Mouse (Mus musculus) embryonic facial prominence, embryonic 13.5 days (tissue): ENCODE data around the gene Rhpn2. TPM values are rescaled to one million over a fixed set of nuclear protein-coding genes. Genes with fewer than 3 reads are reported as not detected.

ENCODE experiments used
- ATAC-seq: fragments of 200-750 bp; cut with Nextera tagmentation; 2 replicates; pipeline ENCODE4 v1.8.0; 2017; ENCODE audit warnings: low read depth; ENCODE audit not compliant: insufficient number of reproducible peaks, insufficient read depth, low FRiP score, low TSS enrichment
- H3K27ac ChIP-seq: fragments of 300-500 bp; sonication (generic); 2 replicates; pipeline ENCODE4 v1.5.1; 2015; ENCODE audit warnings: moderate library complexity, mild to moderate bottlenecking, inconsistent platforms
- H3K27me3 ChIP-seq: fragments of 300-500 bp; sonication (generic); 2 replicates; pipeline ENCODE4 v1.6.1; 2015; ENCODE audit warnings: mild to moderate bottlenecking, inconsistent platforms
- H3K36me3 ChIP-seq: fragments of 300-500 bp; sonication (generic); 2 replicates; pipeline ENCODE4 v1.6.1; 2015; ENCODE audit warnings: mild to moderate bottlenecking, inconsistent platforms
- H3K4me1 ChIP-seq: fragments of 300-500 bp; sonication (generic); 2 replicates; pipeline ENCODE4 v1.6.1; 2015; ENCODE audit warnings: inconsistent platforms
- H3K4me2 ChIP-seq: fragments of 300-500 bp; sonication (generic); 2 replicates; pipeline ENCODE4 v1.6.1; 2015; ENCODE audit warnings: moderate library complexity, mild to moderate bottlenecking, inconsistent platforms
- H3K4me3 ChIP-seq: fragments of 300-500 bp; sonication (generic); 2 replicates; pipeline ENCODE4 v1.5.1; 2015; ENCODE audit warnings: mild to moderate bottlenecking, inconsistent platforms
- H3K9ac ChIP-seq: fragments of 300-500 bp; sonication (generic); 2 replicates; pipeline ENCODE4 v1.6.1; 2015; ENCODE audit warnings: mild to moderate bottlenecking, inconsistent platforms
- H3K9me3 ChIP-seq: fragments of 300-500 bp; sonication (generic); 2 replicates; pipeline ENCODE4 v1.6.1; 2016; ENCODE audit warnings: inconsistent platforms
- WGBS: fragments of 180-500 bp; shearing (Covaris S2); methylation state at CpG from one replicate; pipeline ENCODE4 v1.1.7; 2015; ENCODE audit warnings: mixed read lengths; 5-methylcytosine and 5-hydroxymethylcytosine counted together
- polyA plus RNA-seq: library from polyadenylated mRNA; unstranded; fragments of >200 nt; fragmentation: Nextera tagmentation; extraction: Ambion mirVana; gene quantifications from 2 replicates; pipeline ENCODE4 v1.2.1, GENCODE M21; 2015

Rhpn2 gene
- polyA plus RNA-seq, 1 experiment from 2014 or later, result 5.6 TPM

- H3K27ac ChIP-seq, result no peak overlapping the region
- 86% methylated on average over 4 of the region's 4 CpGs for WGBS
- ATAC-seq, result no peak
- H3K4me2 ChIP-seq, result no peak overlapping the region
- no peaks in the 10 kb centered on the region for H3K9me3 ChIP-seq
- H3K4me1 ChIP-seq, result peaks cover 11% of the 10 kb centered on the region
- H3K9ac ChIP-seq, result no peak overlapping the region
- H3K27me3 ChIP-seq, result no peaks in the 10 kb centered on the region
- H3K4me3 ChIP-seq, result no peak overlapping the region
- peaks cover 70% of the 10 kb centered on the region for H3K36me3 ChIP-seq
Measured at GRCm38 (mm10) chr7:35401169-35401568, 67.2 kb downstream of the Rhpn2 start.

- no peak overlapping the region for H3K4me3 ChIP-seq
- H3K27ac ChIP-seq, result no peak overlapping the region
- no peak overlapping the region for H3K9ac ChIP-seq
- no peaks in the 10 kb centered on the region for H3K9me3 ChIP-seq
- H3K36me3 ChIP-seq, result peaks cover 85% of the 10 kb centered on the region
- no peak overlapping the region for H3K4me2 ChIP-seq
- no peaks in the 10 kb centered on the region for H3K27me3 ChIP-seq
- H3K4me1 ChIP-seq, result no peaks in the 10 kb centered on the region
- whole genome bisulfite sequencing, result 78% methylated on average over 5 of the region's 5 CpGs
- ATAC-seq, result no peak
Measured at GRCm38 (mm10) chr7:35415226-35415625, 81.3 kb downstream of the Rhpn2 start.

GRCm38 (mm10) chr7:35415801-35416653 lies 82.1 kb downstream of the Rhpn2 start:
- no peak for ATAC-seq
- Histone ChIP-seq H3K27ac (no peak overlapping the region), H3K27me3 (no peaks in the 10 kb centered on the region), H3K4me2 (no peak overlapping the region), H3K36me3 (peaks cover 85% of the 10 kb centered on the region), H3K9ac (no peak overlapping the region), H3K9me3 (no peaks in the 10 kb centered on the region), H3K4me3 (no peak overlapping the region), H3K4me1 (no peaks in the 10 kb centered on the region)
- 84% methylated on average over 9 of the region's 9 CpGs for WGBS

DNA sequence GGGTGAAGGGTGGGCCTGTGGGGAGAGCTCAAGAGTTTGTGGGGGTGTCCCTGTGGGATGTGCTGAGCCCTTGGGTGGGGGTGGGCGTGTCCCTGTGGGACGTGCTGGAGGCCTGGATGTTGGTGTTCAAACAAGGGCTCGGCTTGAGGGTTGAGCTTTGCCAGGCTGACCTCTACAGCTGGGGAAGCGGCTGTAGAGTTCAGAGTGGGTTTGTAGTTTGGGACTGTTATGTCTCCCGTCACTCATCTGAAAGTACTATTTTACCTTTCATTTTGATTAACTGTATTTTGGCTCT lies 82.6 kb downstream of the Rhpn2 start:
- no peak overlapping the region for H3K4me2 ChIP-seq
- H3K4me1 ChIP-seq, result no peaks in the 10 kb centered on the region
- H3K27me3 ChIP-seq, result no peaks in the 10 kb centered on the region
- no peaks in the 10 kb centered on the region for H3K9me3 ChIP-seq
- WGBS, result 88% methylated on average over 5 of the region's 5 CpGs
- H3K27ac ChIP-seq, result no peak overlapping the region
- H3K9ac ChIP-seq, result no peak overlapping the region
- ATAC-seq, result no peak
- peaks cover 85% of the 10 kb centered on the region for H3K36me3 ChIP-seq
- no peak overlapping the region for H3K4me3 ChIP-seq

DNA sequence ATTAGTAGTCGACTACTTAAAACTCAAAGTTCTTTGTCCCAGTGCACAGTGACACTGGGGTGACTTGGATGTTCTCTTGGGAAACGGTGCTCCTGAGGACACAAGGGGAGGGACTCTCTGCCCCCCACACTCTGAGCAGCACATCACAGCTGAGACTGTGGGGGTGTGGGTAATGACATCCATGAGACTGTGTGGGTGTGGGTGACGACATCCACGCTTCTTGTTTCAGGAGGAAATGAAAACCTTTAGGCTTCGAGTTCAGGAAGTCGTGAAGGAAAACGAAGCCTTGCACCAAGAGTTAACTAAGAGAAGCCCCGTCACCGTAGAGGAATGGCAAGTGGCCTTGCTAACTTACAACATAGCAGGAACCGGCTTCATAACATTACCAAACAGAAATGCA lies 89.1 kb downstream of the Rhpn2 start:
- no peak overlapping the region for H3K9ac ChIP-seq
- WGBS, result 88% methylated on average over 10 of the region's 10 CpGs
- no peak overlapping the region for H3K4me3 ChIP-seq
- no peaks in the 10 kb centered on the region for H3K4me1 ChIP-seq
- H3K27ac ChIP-seq, result no peak overlapping the region
- H3K27me3 ChIP-seq, result no peaks in the 10 kb centered on the region
- no peak for ATAC-seq
- peaks cover 86% of the 10 kb centered on the region for H3K36me3 ChIP-seq
- no peaks in the 10 kb centered on the region for H3K9me3 ChIP-seq
- no peak overlapping the region for H3K4me2 ChIP-seq

- H3K4me1 ChIP-seq, result no peaks in the 10 kb centered on the region
- H3K36me3 ChIP-seq, result peaks cover 77% of the 10 kb centered on the region
- H3K27ac ChIP-seq, result no peak overlapping the region
- ATAC-seq, result no peak
- no peaks in the 10 kb centered on the region for H3K9me3 ChIP-seq
- H3K9ac ChIP-seq, result no peak overlapping the region
- no peaks in the 10 kb centered on the region for H3K27me3 ChIP-seq
- 91% methylated on average over 10 of the region's 10 CpGs for WGBS
- no peak overlapping the region for H3K4me2 ChIP-seq
- H3K4me3 ChIP-seq, result no peak overlapping the region
Measured at GRCm38 (mm10) chr7:35428146-35428545, 94.2 kb downstream of the Rhpn2 start.

- Histone ChIP-seq H3K4me1 (no peaks in the 10 kb centered on the region), H3K36me3 (peaks cover 79% of the 10 kb centered on the region), H3K27ac (no peak overlapping the region), H3K27me3 (no peaks in the 10 kb centered on the region), H3K9me3 (no peaks in the 10 kb centered on the region), H3K4me2 (no peak overlapping the region), H3K4me3 (no peak overlapping the region), H3K9ac (no peak overlapping the region)
- no peak for ATAC-seq
- WGBS, result 83% methylated on average over 9 of the region's 9 CpGs
Measured at GRCm38 (mm10) chr7:35435266-35435665, 101.3 kb downstream of the Rhpn2 start.

Other genes starting within 250 kb of the Rhpn2 start
- 5.3 and 5.5 TPM in 2 replicates for gene Cebpa, start 214.9 kb upstream of the Rhpn2 start, polyA plus RNA-seq
- gene Slc7a10, start 147.8 kb upstream of the Rhpn2 start, polyA plus RNA-seq, result 5.3 and 5.5 TPM in 2 replicates
- 10.3 and 11.2 TPM in 2 replicates for gene Lrp3, start 118.7 kb upstream of the Rhpn2 start, polyA plus RNA-seq
- 20.2 and 21.7 TPM in 2 replicates for gene Gpatch1, start 15.7 kb upstream of the Rhpn2 start, polyA plus RNA-seq
- 16.1 and 17.4 TPM in 2 replicates for gene Faap24, start 62.7 kb downstream of the Rhpn2 start, polyA plus RNA-seq
- 52.7 and 54.1 TPM in 2 replicates for gene Cep89, start 62.9 kb downstream of the Rhpn2 start, polyA plus RNA-seq
- gene Slc7a9, start 114.6 kb downstream of the Rhpn2 start, polyA plus RNA-seq, result 0.27 and 1.2 TPM in 2 replicates
- gene Tdrd12, start 203.6 kb downstream of the Rhpn2 start, polyA plus RNA-seq, result 0.76 TPM in 1 of 2 replicates, not detected in the other
- gene Nudt19, start 222.1 kb downstream of the Rhpn2 start, polyA plus RNA-seq, result 57.4 and 61.9 TPM in 2 replicates